Mouse (Mus musculus) right cerebral cortex, postnatal 36 days (tissue): Measurements from ENCODE around the gene Cask.

Experiments
- DNase-seq, 2 experiments: peaks; one replicate each; pipeline ENCODE4 v3.0.0; 2022; ENCODE audit warnings: low spot score in 2 of 2, mixed read lengths in 1 of 2

The Cask gene

DNA sequence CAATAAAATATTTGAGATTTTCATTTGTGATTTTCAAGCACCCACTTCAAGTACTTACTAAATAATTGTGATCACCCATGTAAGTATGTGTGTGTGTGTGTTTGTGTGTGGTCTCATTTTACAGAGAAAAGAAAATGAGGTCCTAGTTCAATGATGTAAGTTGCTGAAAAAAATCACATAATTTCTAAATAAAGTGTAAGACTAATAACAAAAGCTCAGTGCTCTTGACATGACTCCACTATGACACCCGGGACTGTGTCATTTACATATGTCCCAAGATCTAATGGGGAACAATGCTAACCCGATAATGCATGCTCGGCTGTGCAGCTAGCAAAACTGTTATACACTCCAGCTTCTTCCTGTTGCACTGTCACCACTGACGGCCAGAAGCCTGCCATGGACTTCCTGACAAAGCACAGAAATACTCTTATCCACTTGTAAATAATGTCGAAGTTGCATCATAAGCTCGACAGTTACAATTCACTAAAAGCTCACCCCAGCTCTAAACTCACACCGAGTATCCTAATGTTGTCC is 130.8 kb downstream of the Cask start:
- no peak for DNase-seq

DNA sequence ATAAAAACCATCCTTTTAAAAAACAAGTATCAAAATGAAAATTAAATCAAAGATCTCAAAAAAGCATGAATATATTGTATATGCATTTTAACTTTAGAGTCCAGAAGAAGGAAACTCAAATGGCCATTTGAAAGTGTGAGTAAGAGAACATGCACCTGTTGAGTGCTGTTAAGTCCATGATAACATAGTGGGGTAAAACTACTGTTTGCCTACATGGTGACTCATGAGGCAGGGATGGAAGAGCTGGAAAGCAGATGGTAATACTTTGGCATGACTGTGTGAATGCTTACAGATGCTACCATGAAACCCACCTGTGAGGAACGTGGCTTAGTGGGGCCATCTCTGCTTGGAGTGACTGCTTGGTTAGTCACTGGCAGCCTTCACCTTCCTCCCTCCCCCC is 132.9 kb downstream of the Cask start:
- DNase-seq, result no peak

DNA sequence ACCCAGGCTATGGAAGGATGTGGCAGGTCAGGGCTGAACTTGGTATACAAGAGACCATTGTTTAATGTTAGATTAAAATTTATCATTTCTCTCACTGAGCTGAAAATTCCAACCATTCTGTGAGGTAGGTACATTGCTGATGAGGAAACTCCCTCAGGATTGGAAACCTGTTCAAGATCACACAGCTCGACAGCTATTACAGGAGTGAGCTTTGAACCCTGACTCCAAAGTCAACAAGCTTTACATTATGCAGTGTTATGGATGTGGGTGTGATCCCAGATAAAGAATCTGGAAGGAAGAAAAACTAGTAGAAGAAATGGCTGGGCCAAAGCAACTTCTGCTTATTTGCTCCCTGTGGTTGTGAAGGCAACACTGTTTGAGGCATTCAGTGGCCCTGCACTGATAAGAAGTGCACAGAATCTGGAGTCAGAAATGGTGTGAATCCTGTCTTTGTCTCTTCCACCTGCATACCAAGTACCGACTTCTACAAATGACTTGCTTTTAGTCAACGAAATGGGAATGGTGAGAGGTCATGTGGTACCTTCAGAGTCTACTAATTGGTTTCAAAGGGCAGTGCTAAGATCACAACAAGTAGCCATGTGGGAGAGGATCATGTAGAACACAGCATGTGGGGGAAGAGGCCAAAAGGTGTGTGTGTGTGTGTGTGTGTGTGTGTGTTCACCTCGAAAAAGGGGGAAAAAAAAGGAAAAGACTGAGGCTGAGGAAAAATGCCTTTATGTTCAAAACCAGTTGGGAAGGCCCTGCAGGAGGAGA is 134.2 kb downstream of the Cask start:
- no peak for DNase-seq

DNA sequence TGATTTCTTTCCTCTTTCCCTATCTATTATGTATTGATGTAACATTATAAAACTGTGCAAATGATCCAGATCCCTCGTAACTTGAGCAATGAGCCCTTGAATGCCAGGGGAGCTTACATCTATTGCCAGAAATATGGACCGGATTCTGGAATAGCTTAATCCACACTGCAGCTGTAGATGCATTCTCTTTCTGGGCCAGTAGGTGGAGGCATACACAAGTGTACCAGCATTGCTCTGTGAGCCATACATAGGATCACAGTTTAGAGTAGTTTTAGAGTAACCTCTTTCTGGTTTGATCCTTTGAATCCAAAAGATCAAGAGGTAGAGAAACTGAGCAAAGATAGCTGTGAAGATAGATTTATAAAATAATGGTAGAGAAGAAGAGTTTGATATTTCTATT is 141.0 kb downstream of the Cask start:
- peak; percentile 20 to 21 for DNase-seq

DNA sequence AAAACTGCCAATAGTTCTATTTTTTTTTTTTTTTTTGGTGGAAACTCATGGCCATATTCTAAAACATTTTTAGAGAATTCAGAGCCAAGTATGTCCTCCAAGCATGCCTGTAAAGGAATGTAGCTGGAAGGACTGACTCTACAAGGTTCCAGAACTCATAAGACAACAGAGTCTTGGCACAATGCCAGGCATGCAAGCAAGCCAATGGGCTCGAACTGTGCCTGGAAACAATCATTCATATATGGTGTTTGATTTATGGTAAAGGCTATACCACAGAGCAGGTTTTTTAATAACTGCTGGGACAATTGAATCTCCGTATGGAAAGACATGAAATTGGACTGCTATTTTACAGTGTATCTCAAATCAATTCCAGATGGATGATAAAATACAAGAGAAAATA is 146.1 kb downstream of the Cask start:
- no peak for DNase-seq

DNA sequence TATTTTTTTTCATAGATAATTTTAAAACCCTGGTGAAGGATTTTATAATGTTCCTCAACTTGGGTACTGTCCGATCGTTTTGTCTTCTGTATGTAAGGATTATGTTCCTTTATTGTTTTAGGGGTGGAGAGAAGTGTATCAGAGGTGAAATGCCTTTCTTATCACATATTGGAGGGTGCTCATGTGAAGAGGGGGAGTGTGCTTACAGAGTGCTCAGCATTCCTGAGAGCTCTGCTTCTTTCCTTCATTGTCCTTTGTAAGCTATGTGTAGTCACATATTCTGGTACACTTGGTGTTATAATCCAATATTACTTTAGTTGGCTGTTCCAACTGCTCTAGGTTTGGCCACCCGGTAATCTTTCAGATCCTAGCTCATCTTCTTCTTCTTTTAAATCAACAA is 150.5 kb downstream of the Cask start:
- no peak for DNase-seq

DNA sequence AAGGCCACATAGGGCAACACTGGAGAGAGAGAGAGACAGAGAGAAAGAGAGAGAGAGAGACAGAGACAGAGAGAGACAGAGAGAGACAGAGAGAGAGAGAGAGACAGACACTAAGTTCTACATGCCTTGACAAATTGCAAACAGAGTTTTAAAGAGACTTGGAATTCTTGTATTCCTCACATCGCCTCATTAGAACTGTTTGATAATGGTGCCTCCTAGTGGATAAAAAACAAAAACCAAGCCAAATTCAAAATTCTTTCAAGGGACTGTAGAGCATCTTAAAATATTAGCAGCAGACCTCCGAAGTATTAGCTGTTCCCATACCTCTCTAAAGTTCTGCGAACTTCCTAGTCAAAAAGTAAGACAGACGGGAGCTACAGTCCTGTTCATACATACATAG is 159.3 kb downstream of the Cask start:
- no peak for DNase-seq

DNA sequence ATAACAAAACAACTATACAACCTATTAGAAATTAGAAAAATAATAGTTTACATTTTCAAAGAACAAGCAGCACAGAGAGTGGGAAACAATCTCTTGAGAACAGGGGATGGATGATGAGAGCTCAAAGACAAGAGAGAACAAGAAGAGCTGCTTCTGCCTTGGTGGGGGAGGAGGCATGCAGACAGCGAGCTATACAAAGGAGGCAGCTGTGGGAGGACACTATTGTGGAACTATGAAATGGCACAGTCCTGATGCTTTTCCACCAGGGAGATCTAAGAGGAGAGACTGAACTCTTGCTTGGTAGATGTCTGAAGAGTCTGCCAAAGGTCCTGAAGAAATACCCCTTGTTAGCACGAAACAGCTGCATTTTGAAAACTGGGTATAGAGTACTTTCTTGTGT is 162.8 kb downstream of the Cask start:
- DNase-seq, result peak; percentile 11 to 46

DNA sequence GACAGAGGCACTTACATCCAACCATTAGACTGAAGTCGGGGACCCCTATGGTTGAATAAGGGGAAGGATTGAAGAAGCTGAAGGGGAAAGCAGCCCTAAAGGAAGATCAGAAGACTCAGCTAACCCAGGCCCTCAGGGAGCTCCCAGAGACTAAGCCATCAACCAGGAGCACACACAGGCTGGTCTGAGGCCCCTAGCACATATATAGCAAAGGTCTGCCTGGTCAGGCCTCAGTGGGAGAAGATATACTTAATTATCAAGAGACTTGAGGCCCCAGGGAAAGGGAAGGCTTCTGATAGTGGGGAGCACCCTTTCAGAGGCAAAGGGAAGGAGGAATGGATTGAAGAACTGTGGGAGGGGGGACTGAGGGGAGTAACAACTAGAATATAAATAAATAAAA is 164.6 kb downstream of the Cask start:
- no peak for DNase-seq

DNA sequence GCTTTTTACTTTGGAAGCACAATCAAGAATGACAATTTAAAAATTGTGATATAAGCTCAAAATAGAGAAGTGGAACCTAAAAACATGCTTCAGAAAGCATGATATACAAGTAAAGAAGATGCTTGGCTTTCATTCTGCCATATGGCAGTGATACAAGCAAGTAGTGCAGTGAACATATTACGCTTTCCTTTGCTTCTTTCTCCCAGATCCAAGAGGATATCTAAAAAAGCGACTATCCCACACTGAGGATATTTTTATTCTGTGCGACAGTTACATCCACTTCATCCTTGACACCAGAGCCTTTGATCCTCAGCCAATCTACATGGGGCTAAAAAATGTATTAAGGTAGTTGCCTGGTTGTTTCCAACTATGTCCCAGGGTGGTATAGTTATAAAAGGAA is 169.4 kb downstream of the Cask start:
- no peak for DNase-seq

DNA sequence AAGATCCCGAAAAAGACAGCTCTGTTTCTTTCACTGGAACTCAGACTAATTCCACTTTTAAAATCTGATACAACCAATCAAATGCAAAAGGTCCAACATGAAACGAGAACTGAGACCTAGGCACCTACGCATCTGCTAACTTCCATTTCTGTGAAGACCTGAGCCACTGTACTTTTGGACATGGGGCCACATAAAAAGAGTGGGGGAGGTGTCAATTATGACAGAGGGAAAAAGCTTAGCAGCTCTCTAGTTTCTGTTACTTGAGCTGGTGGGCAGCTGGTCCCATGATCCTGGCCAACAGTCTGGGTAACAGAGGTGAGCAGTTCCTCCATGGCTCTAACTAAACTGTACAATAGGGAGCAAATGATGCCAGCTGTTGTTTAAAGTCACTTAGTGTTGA is 178.2 kb downstream of the Cask start:
- DNase-seq, result no peak

DNA sequence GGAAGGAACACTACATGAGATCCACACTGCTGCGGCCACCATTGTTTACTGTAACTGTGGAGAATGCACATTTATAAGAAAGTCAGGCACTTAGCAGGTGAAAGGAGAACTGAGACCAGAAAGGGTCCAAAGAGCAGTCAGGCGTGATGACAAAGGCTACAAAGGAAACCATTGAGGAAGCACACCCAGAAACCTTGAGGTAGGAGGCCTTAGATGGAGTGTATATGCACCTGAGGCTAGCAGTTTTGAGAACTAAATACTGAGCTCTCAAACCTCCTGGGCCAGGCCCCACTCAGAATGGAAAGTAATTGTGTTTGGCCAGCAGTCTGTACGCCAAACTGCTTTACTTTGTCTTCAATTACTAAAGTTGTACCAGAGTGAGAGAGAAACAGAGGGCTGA is 180.8 kb downstream of the Cask start:
- no peak for DNase-seq

DNA sequence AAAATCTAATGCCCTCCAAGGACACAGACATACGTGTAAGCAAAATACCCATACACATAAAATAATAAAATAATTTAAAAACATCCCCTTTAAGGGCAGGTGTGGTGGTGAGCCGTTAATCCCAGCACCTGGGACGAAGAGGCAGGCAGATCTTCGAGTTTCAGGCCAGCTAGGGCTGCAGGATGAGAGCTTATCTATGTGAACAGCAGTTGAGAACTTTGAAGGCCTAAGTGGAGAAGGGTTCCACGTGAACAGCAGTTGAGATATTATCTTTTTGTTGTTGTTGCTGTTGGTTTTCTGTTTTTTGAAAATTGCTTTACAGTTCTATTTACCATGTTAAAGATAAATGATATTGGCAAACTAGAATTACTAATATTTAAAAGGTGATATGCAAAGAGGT is 182.3 kb downstream of the Cask start:
- DNase-seq, result no peak

DNA sequence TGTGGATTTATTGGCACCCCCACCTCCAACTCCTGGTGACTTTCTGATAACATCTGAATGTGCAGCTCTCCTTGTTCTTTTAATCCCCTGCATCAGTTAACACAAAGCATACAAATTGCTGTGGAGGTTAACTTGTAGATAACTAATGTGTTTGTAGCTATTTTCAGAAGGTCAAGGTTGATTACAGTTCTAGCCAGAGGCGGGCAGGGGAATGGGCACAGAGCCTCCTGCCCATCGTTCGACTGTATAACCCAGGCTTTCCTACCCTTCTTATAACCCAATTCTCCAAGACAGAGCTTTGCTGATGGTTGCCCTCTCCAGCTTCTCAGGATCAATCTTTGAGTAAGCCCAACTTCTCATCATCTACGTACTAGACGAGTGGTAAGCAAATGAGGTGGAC is 190.1 kb downstream of the Cask start, which contains the start of gene Gpr82:
TSS of gene Gpr82 (plus strand) at position 301 of the 400 bp plus-strand sequence.
- DNase-seq, result no peak

DNA sequence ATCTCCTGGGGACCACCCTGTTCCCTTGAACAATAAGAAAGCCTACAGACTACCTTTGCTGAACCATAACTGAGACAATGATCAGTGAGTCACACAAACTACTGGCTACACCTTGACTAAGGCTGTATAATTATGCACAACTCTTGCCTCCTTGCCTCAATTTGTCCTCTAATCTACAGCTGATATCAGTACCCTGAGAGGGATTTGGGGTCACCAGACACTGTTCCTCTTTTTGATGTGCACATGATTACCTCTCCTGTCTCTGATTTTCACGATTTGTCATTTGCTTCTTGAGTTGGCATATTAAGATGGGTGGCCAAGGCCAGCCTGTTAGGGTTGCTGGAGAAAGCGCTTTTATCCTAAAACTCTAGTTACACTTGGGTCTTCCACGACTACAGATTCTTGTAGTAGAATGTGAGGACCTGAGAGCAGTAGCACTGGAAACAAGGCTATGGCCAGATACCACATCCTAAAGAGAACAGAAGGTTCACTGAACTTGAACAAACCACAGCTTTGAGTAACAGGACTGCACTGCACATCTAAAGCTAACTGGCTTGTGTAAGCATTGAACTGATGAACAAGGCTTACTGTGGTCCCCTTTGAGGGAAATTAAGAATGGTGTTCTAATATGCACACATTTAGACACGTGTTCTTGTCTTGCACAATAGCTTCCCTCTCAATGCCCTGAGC is 191.8 kb downstream of the Cask start:
- DNase-seq, result no peak

DNA sequence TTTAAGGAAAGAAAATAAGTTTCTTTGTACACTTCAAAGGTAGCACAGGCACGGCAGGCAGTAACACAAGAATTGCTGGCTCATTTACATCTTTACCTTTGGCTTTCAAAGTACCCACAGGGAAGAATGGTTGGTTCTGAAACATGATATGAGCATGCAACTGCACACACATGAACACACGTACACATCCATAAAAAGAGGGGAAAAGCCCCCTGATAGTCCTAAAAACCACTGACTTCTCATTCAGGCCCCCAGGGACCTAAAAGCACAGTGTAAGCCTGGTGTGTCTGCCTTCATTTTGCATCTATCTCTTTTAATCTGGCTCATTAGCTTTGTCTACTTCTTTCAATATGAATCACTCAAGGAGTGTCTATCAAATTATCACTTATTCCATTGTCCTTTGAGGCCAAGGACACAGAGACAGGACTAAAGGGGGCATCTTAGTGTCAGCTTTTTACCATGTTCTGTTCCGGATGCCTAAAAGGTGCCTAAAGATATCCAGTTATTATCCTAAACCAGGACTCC is 192.5 kb downstream of the Cask start:
- DNase-seq, result no peak

DNA sequence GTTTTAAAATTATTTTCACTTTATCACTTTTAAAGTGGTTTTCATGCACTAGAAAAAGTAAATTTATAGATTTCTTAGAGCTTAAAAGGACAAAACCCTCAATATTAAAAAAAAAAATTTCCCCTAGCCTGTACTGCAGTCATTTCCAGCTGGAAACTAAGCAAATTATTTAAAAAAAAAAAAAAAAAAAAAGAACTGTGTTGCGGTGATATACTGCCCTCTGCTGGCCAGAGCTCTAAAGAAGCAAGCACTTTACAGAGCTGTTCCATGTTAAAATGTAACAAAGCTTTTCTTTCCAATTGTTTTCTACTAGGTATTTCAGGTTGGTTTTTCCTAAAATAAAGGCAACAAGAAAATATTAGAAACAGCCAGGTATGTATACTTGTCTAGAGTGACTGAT is 194.4 kb downstream of the Cask start:
- DNase-seq, result peak; percentile 9 to 11

DNA sequence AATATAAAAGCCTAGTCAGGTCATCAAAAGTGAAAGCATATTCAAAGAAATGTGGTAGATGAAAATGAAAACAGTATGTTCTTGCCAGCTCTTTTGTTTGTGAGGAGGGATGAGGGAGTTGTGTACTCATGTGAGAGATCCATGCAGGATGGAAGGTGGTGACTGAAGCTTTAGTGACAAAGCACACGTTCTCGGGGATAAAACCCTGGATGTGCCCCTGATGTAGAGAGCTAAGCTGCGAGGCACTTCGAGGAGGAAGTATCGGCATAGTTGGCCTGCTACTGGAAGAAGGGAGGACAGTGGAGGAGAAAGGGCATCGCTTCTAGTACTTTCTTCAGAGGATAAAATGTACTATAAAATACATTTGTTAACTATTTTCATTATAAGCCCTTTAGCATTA is 195.3 kb downstream of the Cask start:
- DNase-seq, result no peak

DNA sequence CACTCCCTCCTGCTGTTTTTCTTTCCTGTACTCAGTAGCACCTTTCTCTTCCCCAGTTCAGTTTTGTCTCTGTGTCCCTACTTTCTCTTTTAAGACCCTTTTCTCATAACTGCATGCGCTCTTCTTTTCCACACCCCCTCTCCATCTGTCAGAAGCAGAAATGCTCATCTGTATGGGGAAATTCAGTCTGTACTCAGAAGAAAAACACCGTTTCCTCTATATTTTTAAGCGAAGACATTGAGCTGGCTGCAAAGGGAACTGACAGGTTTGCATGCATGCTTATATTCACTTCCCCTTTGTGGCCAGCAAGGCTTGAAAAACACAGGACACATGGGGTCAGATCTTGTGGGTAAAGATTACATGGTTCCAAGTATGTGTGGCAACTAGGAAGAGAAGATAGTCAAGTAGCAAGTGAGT is 196.2 kb downstream of the Cask start:
- peak; percentile 7 to 26 for DNase-seq

DNA sequence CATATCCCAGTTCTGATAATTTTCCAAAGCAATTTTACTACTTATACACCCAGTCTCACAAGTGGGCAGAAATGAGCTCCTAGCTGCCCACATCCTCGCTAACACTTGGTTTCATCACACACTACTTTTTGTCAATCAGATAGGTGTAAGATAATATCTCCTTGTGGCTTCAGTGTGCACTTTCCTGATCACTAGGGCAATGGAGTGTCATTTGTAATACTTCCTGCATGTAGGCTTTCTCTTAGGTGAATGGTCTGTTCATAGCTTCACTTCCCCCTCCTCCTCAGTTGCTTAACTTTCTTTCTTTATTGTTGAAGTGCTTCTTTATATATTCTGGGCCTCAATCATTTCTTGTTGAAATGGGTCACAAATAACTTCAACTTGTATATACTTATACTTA is 198.9 kb downstream of the Cask start:
- no peak for DNase-seq

DNA sequence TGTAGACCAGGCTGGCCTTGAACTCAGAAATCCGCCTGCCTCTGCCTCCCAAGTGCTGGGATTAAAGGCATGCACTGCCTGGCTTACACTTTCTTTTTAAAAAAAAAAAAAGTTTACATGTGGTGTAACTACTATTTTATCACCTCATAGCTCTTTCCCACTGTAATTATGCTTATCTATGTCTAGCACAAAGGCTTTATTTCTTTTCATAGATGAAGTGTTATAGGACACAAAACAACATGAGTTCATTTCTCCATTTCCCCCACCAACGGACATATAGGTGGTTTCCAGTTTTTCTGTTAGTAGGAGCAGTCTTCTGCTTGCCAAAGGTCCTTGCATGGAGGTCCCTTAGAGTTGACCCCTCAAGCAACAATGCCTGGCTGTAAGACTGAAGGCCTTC is 199.3 kb downstream of the Cask start:
- no peak for DNase-seq

DNA sequence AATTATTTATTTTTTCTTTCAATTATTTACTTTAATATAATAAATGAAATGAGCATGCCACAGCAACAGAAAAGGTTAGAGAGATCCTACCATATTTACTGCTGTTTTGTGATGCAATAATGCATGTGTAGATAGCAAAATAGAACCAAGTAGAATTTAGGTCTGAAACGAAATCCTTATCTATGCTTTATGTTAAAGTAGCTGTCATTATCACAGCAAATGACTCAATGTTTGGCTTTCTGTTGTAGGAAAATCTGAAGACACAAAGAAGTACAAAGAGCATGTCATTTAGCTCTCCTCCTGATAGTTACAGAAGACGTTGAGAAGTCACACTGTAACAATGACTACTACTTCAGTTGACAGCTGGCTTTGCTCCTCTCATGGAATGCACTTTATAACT is 212.3 kb downstream of the Cask start:
- DNase-seq, result no peak

DNA sequence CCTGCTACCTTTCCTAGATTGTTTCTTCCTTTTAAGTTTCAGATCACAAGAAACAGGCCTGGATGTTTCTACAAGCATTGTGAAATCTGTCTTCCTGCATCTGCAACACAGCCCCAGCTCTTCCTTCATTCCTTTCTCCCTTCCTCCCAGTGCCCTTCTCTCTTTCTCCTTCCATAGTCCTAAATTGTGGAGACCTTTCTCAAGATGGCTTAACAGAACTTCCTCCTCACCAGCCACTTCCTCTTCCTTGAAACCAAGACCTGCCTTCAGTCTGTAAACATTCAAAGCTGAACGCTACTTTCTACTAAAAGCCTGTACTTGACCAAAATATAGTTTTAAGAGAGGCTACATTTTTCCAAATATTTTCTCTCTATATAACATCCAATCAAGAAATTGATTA is 214.8 kb downstream of the Cask start:
- DNase-seq, result no peak
